Mouse (Mus musculus) heart, embryonic 14.5 days (tissue): ENCODE results near the gene Wbp11. TPM values are rescaled to one million over a fixed set of nuclear protein-coding genes. Genes with fewer than 3 reads are reported as not detected.

ENCODE experiments used
- ATAC-seq: fragments of 200-750 bp; cut with Nextera tagmentation; 2 replicates; pipeline ENCODE4 v1.8.0; 2017; ENCODE audit warnings: low read depth, moderate TSS enrichment; ENCODE audit not compliant: insufficient number of reproducible peaks, insufficient read depth, low FRiP score
- H3K27ac ChIP-seq, 2 experiments: fragments of 200-500 bp in 1 of 2; fragments of 300-500 bp in 1 of 2; sonication (generic) in 1 of 2; replicated peaks in 1 of 2; 2 replicates each; pipeline ENCODE4 v1.5.1; 2012 to 2014; ENCODE audit warnings: low read depth in 2 of 2, low read length in 2 of 2, control low read depth in 1 of 2, mild to moderate bottlenecking in 1 of 2, mixed read lengths in 1 of 2; ENCODE audit not compliant: control insufficient read depth in 1 of 2, insufficient read depth in 1 of 2
- H3K27me3 ChIP-seq: fragments of 300-500 bp; sonication (generic); 2 replicates; pipeline ENCODE4 v1.6.1; 2014; ENCODE audit warnings: mild to moderate bottlenecking, low read length, control low read depth; ENCODE audit not compliant: control insufficient read depth, insufficient read depth
- H3K36me3 ChIP-seq: fragments of 300-500 bp; sonication (generic); 2 replicates; pipeline ENCODE4 v1.6.1; 2014; ENCODE audit warnings: mild to moderate bottlenecking, control low read depth, low read length, mixed read lengths; ENCODE audit not compliant: control insufficient read depth, insufficient read depth
- H3K4me1 ChIP-seq, 2 experiments: fragments of 200-500 bp in 1 of 2; fragments of 300-500 bp in 1 of 2; sonication (generic) in 1 of 2; 2 replicates each; pipeline ENCODE4 v1.6.1; 2012 to 2014; ENCODE audit warnings: low read length in 2 of 2, control low read depth in 1 of 2, mixed read lengths in 1 of 2; ENCODE audit not compliant: control insufficient read depth in 2 of 2, insufficient read depth in 2 of 2
- H3K4me2 ChIP-seq: fragments of 300-500 bp; sonication (generic); 2 replicates; pipeline ENCODE4 v1.6.1; 2014; ENCODE audit warnings: mild to moderate bottlenecking, low read length
- H3K4me3 ChIP-seq, 2 experiments: fragments of 200-500 bp in 1 of 2; fragments of 300-500 bp in 1 of 2; sonication (generic) in 1 of 2; 2 replicates each; pipeline ENCODE4 v1.5.1; 2012 to 2014; ENCODE audit warnings: low read length in 2 of 2, mild to moderate bottlenecking in 2 of 2, control low read depth in 1 of 2, low read depth in 1 of 2, moderate library complexity in 1 of 2; ENCODE audit not compliant: control insufficient read depth in 1 of 2, insufficient read depth in 1 of 2
- H3K9ac ChIP-seq: fragments of 300-500 bp; sonication (generic); 2 replicates; pipeline ENCODE4 v1.6.1; 2014; ENCODE audit warnings: mild to moderate bottlenecking, low read length
- H3K9me3 ChIP-seq: fragments of 300-500 bp; sonication (generic); 2 replicates; pipeline ENCODE4 v1.6.1; 2016; ENCODE audit warnings: low read length, control low read depth; ENCODE audit not compliant: control insufficient read depth
- WGBS: fragments of 180-500 bp; shearing (Covaris S2); extraction: QIAGEN DNeasy Blood & Tissue Kit; methylation state at CpG from one replicate; pipeline ENCODE4 v1.1.7; 2014; 5-methylcytosine and 5-hydroxymethylcytosine counted together
- polyA plus RNA-seq: library from polyadenylated mRNA; unstranded; fragments of >200 nt; fragmentation: Nextera tagmentation; extraction: Ambion mirVana; gene quantifications from 2 replicates; pipeline ENCODE4 v1.2.1, GENCODE M21; 2014

The Wbp11 gene
- polyA plus RNA-seq, 1 experiment from 2014 or later, result 67.7 TPM

- WGBS, result 79% methylated on average over 4 of the region's 4 CpGs
- H3K9me3 ChIP-seq, result no peaks in the 10 kb centered on the region
- H3K4me3 ChIP-seq, result no peak overlapping the region
- H3K9ac ChIP-seq, result no peak overlapping the region
- peaks cover 23% of the 10 kb centered on the region; the same call in 1 of the 2 replicates for H3K36me3 ChIP-seq
- H3K4me1 ChIP-seq, result peaks cover 14 to 19% of the 10 kb centered on the region in 2 experiments
- 0 out of 4 replicates have a peak overlapping the region, but pooled peaks of 1 of the 2 experiments have one; percentile 30 for H3K27ac ChIP-seq
- H3K4me2 ChIP-seq, result no peak overlapping the region
- ATAC-seq, result no peak
- no peaks in the 10 kb centered on the region for H3K27me3 ChIP-seq
These were observed 24.3 kb upstream of the Wbp11 start for GRCm38 (mm10) chr6:136852348-136852747.

DNA sequence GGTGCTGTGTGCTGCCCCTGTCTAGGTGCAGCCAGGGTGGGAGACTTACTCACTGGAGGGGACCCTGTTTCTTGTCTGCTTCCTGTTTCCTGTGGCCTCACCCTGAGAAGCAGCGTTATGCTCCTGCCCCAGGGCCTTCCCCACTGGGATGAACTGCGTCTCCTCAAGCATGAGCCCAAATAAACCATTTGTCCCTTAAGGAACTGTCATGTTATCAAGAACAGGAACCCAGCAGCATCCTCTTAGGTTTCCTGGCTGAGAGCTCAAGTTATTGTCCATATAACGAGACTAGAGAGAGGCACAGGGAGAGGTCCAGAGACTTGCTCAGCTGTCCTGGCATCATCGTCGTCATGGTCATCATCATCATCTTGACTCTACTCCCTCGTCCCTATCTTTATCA lies 22.2 kb upstream of the Wbp11 start:
- H3K27me3 ChIP-seq, result no peaks in the 10 kb centered on the region
- WGBS, result 68% methylated on average over 6 of the region's 6 CpGs
- no peaks in the 10 kb centered on the region for H3K9me3 ChIP-seq
- no peak for ATAC-seq
- H3K4me2 ChIP-seq, result no peak overlapping the region
- H3K4me3 ChIP-seq, result no peak overlapping the region
- H3K27ac ChIP-seq, result peak overlapping the region in 1 of 2 experiments; percentile 37; a peak in 1 of 4 replicates
- no peak overlapping the region for H3K9ac ChIP-seq
- H3K36me3 ChIP-seq, result peaks cover 23% of the 10 kb centered on the region; the same call in 1 of the 2 replicates
- H3K4me1 ChIP-seq, result peaks cover 2 to 7% of the 10 kb centered on the region in 2 experiments; a peak in 2 of 4 replicates

DNA sequence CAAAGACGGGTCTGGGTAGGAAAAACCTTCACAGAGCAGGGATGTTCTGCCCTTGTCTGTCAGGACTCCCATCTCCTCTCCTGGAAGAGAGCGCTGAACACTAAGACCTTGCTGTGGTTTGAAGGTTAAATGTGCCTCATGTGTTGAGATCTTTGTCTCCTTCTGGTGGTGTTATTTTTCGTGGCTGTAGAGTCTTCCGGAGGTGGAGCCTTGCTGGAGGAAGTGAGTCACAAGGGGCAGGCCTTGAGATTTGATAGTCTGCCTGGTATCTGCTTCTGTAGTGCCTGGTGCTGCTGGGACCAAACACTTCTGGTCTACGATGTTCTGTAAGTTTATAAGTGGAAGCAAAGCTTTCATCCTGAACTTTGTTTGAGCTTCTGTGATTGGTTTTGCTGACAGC lies 20.9 kb upstream of the Wbp11 start:
- ATAC-seq, result no peak
- no peak overlapping the region for H3K4me2 ChIP-seq
- no peaks in the 10 kb centered on the region for H3K27me3 ChIP-seq
- peaks cover 2 to 3% of the 10 kb centered on the region in 2 experiments; a peak in 1 of 4 replicates for H3K4me1 ChIP-seq
- H3K36me3 ChIP-seq, result peaks cover 23% of the 10 kb centered on the region; the same call in 1 of the 2 replicates
- H3K27ac ChIP-seq, result no peak overlapping the region
- no peaks in the 10 kb centered on the region for H3K9me3 ChIP-seq
- 81% methylated on average over 5 of the region's 5 CpGs for WGBS
- no peak overlapping the region for H3K4me3 ChIP-seq
- no peak overlapping the region for H3K9ac ChIP-seq

- 83% methylated on average over 8 of the region's 8 CpGs for WGBS
- no peak for ATAC-seq
- no peaks in the 10 kb centered on the region for H3K27me3 ChIP-seq
- peaks cover 23% of the 10 kb centered on the region; the same call in 1 of the 2 replicates for H3K36me3 ChIP-seq
- H3K4me1 ChIP-seq, result peaks cover 2 to 3% of the 10 kb centered on the region in 2 experiments; a peak in 1 of 4 replicates
- no peak overlapping the region for H3K9ac ChIP-seq
- no peak overlapping the region for H3K4me3 ChIP-seq
- no peak overlapping the region for H3K27ac ChIP-seq
- H3K4me2 ChIP-seq, result no peak overlapping the region
- H3K9me3 ChIP-seq, result no peaks in the 10 kb centered on the region
These were observed 20.4 kb upstream of the Wbp11 start for GRCm38 (mm10) chr6:136848399-136848798.

- Histone ChIP-seq H3K9ac (no peak overlapping the region), H3K27ac (no peak overlapping the region), H3K4me1 (peaks cover 2% of the 10 kb centered on the region in 2 experiments; a peak in 1 of 4 replicates), H3K4me2 (no peak overlapping the region), H3K36me3 (peaks cover 23% of the 10 kb centered on the region; the same call in 1 of the 2 replicates), H3K4me3 (no peak overlapping the region), H3K9me3 (no peaks in the 10 kb centered on the region), H3K27me3 (no peaks in the 10 kb centered on the region)
- no peak for ATAC-seq
- WGBS, result 11% methylated on average over 2 of the region's 2 CpGs
These were observed 19.8 kb upstream of the Wbp11 start for GRCm38 (mm10) chr6:136847790-136848189.

DNA sequence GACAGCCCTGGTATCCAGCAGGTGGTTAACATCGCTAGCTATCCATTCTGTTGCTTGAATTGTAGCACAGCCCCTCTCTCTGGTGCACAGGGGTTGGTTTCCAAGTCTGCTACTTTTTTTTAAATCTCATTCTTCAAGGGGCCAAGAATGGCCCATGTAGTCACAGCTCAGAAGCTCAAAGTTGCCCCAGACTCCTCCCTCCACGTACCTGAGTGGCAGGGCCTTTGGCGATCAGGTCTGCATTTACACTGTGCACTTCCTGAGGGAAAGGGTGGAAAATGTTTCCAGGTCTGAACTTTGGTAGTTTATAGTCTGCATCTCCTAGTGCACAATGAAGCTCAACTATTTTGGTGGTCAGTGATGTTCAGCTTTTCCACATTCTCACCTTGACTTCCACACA lies 19.2 kb upstream of the Wbp11 start:
- H3K27me3 ChIP-seq, result no peaks in the 10 kb centered on the region

DNA sequence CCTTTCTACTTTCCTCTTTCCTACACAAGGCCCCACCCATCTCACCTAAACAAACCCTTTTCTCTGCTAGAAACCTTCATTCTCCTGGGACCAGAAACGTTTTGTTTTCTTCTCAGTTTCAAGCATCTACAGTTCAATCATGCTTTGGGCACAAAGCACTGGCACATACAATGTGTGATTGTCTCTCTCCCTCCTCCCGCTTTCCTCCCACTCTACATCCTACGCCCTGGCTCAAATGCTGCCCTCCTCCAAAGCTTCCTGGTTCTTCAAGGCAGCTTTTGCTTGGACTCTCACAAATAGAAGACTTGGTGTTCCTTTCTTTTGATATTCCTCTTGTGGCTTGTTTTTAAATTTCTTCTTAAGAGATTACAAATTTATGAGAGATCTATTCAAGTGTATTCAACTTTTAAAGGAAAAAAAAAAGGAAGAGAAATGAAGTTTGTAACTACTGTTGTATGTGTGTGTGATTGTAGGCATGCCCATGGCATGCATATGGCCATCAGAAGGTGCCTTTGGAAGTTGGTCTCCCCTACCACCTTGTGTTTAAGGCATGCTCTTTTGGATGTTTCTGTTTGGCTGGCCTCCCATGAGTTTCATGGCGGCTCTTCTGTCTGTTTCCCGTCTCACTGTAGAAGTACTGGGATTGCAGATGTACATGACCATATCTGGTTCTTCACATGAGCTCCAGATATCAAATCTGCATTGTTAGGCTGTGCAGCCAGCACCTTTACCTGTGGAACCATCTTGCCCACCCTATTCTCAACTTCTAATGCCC lies 17.9 kb upstream of the Wbp11 start:
- no peak for ATAC-seq
- peaks cover 23% of the 10 kb centered on the region; the same call in 1 of the 2 replicates for H3K36me3 ChIP-seq
- no peaks in the 10 kb centered on the region for H3K27me3 ChIP-seq
- no peaks in the 10 kb centered on the region for H3K4me1 ChIP-seq
- H3K9ac ChIP-seq, result no peak overlapping the region
- no peaks in the 10 kb centered on the region for H3K9me3 ChIP-seq
- H3K27ac ChIP-seq, result no peak overlapping the region
- no peak overlapping the region for H3K4me2 ChIP-seq
- H3K4me3 ChIP-seq, result no peak overlapping the region
- WGBS, result 71% methylated on average over 5 of the region's 5 CpGs

More for the DNA sequence above, 19.2 kb upstream of the Wbp11 start:
- Histone ChIP-seq H3K4me2 (no peak overlapping the region), H3K4me1 (no peaks in the 10 kb centered on the region), H3K9me3 (no peaks in the 10 kb centered on the region), H3K4me3 (no peak overlapping the region), H3K9ac (no peak overlapping the region), H3K36me3 (peaks cover 23% of the 10 kb centered on the region; the same call in 1 of the 2 replicates), H3K27ac (no peak overlapping the region)
- WGBS, result 83% methylated on average over 3 of the region's 3 CpGs
- ATAC-seq, result no peak
